Mouse (Mus musculus) heart, adult 18-20 months (tissue): ENCODE results near the gene Pycr1. TPM values are rescaled to one million over a fixed set of nuclear protein-coding genes. Genes with fewer than 3 reads are reported as not detected.

Source experiments
- DNase-seq, 2 experiments: peaks; one replicate each; pipeline ENCODE4 v3.0.0; 2021 to 2022; ENCODE audit warnings: mixed read lengths in 1 of 2
- total RNA-seq, 2 experiments: library from RNA; stranded (reverse); gene quantifications; 2 replicates each; pipeline ENCODE4 v1.2.3; 2021

Pycr1 gene
- total RNA-seq, 2 experiments from 2014 or later, result 1.1 to 1.3 TPM

DNA sequence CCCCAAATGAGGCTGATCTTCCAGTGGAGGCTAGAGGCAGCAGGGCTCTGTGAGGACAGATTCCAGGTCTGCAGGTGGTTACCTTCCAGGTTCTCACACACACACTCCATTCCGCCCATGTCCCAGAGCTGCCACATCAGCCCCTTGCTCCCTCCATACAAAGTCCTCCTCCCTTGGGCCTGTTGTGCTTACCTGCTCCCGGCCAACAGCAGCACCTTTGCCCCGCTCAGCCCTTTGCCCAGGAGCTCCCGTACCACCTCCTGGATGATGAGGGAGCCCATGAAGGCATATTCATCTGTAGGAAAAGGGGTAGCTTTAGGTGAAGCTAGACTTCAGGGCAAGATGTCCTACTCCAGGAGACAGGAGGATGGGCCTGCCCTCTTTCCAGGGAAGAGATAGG lies 13.7 kb upstream of the Pycr1 start:
- DNase-seq, result no peak

DNA sequence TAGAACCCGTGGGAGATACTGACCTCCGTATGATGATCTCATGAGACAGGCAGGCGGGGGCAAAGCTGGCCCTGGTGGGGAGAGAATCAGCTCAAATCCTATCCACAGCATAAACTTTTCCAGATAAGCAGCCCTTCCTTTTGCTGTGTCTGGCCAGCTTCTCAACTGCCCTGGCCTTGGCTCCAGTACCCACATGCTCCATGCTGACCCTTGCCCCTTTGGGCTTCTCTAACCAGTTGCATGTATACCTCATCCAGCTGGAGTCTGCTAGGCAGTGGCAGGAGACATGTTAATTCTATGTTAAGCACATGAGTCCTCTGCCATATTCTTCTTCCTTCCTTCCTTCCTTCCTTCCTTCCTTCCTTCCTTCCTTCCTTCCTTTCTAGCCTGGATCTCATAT lies 11.2 kb upstream of the Pycr1 start:
- DNase-seq, result no peak

DNA sequence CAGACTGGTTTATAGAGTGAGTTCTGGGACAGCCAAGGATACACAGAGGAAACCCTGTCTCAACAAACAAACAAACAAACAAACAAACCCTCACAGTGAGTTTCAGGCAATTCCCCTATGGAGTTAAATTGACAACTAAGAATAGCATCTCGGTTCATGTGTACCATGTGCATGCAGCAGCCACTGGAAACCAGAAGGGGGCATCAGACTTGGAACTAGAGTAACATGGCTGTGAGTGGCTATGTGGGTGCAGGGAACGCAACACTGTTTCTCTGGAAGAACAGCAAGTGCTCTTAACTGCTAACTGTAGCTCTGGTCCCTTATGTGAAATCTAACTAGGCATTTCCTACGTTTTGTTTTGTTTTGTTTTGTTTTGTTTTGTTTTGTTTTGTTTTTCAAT lies 8.3 kb upstream of the Pycr1 start:
- DNase-seq, result no peak

DNA sequence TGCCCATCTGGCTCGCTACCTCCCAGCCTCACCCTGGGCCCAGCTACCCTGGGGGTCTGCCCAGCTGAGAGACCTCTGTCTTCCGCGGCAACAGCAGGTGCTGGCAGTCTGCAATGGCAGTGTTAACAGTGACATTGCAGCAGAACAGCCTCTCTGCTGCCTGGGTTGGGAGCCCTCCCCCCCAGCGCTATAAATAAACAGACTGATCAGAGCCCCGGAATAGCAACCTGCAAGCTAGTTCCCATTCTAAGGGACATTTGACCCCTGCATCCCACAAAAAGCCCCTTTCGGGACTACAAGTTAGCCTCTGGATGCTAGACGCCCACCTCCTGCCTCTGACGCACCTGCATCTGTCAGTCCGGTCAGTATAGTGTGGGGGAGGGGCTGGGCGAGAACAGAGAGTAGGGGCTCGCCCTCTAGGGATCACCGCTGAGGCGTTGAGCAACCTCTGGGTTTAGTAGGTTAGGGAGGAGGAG lies 4.5 kb upstream of the Pycr1 start, which contains the start of gene Myadml2:
Gene Myadml2 (minus strand): TSS at position 158 of the 476 bp plus-strand sequence.
- peak; percentile 72 for DNase-seq

DNA sequence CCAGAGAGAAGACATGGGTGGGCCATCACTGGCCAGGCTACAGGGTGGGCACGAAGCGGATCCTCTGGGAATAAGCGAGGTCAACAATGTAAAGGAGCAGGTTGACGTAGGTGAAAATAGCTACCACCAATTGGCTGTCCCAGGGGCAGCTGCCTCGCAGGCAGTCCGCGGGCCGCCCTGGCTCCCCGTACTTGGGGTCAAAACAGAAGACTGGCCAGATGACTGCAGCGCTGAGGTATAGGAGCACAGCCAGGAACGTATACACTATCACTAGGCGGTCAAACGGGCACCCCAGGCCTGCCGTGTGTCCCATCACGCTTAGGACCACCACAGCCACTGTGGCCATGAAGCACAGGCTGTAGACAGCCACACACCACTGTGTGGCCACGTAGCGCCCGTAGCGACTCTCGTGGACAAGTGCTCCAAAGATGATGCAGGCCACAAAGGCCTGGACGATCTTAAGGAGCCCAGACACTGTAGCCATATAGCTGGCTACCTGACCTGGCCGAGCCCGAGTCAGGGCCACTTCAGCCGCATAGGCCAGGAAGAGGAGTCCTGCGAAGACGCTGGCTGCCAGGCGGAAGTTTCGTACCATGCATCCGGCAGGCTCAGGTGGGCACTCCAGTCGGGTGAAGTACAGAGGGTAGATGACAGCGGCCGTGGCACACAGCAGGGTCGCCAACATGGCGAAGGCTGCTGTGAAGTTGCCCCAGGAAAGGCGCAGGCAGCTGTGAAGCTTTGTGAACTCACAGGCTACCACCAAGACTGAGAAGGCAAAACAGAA lies 3.7 kb upstream of the Pycr1 start:
- no peak for DNase-seq

DNA sequence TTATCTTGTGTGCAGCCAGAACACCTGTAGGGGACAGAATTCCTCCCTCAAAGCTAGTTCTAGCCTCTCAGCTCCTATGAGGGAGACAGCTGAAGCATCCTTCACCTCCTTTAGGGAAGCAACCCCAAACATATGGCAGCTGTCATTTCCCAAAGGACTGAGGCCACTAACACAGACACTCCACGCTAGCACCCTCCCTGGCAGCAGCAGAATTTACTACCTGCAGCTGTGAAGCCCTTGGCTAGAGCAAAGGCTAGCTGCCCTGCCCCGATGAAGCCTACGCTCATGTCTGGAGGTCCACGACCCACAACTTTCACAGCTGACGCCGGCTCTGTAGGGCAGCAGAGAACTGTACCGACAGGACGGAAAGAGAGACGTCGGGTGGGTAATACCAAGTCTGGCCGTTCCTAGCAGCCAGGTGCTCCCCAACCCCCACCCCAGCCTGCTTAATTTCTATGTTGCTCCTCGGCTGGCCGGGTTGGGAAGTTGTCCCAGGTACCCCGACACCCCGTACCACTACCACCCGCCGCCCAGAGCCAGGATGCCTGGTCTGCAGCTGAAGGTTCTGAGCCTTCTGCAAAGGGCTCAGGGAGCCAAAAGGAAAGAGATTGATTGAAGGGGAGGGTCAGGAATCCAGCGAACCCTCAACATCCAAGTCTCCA lies 499 bp downstream of the Pycr1 start:
- DNase-seq, result no peak

DNA sequence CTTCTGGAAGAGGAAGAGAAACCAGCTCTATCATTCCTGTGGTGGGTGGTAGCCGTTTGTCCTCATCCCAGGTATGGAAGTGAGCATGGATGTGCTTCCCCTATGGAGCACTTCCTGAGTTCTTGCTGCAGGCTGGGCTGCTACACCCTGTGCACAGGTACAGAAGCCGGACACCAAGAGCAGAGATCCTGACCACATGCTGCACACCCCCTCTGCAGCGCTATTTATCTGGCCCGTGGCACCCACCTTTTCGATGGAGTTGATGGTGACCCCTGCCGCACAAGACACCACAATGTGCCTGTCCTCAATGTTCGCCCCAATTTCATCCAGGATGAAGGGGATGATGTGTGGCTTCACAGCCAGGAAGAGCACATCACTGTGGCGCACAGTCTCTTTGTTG lies 1.7 kb downstream of the Pycr1 start:
- DNase-seq, result no peak

DNA sequence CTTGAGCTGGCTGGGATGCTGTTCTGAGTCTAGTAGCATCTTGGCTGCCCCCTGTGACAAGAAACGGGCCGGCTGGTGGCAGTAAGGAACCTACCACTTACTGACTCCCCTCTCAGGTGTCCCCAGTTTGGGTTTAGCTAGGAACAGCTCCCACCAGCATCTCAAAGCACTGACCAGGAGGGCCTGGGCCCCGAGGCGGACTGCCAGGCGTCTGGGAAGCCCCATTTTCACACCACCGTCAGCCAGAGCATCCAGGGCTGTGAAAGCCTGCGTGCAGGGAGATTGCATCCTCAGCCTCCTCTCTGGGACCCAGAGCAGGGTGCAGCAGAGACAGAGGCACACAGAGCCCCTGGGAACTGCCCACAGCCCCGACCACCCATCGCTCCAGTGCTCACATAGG lies 2.3 kb downstream of the Pycr1 start:
- no peak for DNase-seq

DNA sequence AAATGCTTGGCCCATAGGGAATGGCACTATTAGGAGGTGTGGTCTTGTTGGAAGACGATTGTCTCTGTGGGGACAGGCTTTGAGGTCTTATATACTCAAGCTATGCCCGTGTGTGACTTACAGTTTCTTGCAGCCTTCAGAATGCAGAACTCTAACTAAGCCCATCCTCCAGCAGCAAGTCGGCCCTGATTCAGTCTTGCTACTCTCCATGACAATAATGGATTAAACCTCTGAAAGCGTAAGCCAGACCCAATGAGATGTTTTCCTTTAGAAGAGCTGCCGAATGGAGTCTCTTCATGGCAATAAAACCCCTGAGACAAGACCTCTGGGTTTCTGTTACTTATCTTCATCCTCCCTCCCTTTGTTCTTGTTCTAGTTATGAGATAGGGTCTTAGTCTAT lies 8.8 kb downstream of the Pycr1 start:
- no peak for DNase-seq

DNA sequence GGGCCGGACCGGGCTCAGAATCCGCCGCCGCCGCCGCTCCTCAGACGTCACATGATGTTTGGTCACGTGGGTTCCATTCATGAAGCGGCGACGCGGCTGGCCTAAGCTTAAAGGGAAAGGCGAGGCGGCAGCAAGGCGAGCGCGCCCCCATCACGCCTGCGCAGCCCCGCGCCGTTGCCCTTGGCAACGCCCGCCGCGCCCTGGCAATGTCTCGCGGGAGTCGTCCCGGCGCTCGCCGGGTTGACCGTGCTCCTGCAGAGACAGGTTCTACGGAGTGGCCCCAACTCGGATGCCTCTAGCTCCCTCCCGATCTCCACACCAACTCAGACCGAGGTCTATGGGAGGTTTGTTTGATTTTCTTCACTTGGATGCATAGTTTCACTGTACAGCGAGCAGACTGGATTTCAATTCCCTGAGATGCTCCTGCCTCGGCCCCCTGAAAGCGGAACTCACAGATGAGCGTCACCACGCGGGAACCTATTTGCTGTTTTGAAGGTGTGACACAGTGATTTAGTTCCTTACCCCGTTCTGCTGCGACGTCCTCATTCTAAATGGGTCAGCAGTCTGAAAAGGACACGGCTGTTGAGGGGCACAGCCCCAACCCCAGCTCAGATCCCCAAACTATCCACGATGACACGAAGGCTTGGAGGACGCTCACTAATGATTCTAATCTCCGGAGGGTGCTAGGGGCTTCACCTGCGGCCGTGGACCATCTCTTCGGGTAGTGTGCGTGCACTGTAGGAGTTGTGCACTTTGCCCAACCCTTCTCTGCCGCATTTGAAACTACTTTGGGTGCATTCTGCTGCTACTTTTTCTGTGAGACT lies 9.8 kb downstream of the Pycr1 start, which contains the start of gene Mafg:
Gene Mafg (minus strand): TSS at position 81 of the 824 bp plus-strand sequence.
- DNase-seq, result peak; percentile 92 to 95

DNA sequence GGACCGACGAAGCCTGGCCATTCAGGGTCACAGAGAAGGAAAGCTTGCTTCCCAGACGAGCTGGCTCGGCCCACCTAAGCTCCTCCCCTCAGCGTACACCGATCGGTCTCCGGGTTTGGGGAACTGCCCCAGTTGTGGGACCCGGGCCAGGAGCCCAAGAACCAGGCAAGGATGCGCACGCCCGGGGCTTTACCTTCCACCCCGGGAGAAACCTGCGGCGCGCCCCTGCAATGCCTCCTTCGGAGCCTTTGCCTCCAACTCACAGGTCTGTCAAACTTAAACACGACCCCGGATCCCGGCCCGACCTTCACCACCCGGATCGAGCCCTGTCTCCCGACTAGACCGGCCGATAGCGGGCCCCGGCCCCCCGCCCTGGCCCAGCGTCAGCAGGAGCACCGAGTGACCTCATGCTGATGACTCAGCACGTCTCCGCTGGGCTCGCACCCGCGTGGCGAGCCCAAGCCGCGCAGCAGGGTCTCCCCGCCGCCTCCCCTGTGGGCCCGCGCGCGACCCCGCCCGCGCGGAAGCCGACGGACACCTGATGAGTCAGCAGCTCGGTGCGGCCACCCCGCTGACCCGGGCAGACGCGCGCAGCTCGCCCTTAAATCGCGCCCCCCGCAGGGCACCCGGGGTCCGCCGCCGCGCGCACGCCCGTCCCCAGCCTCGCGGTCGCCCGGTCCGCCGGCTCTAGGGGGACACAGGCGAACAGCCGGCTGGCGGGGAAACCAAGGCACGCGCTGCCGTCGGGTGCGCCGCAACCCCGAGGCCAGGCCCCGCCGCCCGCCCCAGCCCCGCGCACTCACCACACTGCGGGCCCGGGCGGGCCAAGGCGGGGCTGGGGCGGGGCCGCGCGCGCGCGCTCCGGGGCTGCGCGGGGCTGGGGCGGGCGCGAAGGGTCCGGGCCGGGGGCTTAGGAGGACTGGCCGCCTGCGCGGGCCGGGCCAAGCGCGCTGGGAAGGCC lies 10.7 kb downstream of the Pycr1 start:
- peak; percentile 85 to 87 for DNase-seq

DNA sequence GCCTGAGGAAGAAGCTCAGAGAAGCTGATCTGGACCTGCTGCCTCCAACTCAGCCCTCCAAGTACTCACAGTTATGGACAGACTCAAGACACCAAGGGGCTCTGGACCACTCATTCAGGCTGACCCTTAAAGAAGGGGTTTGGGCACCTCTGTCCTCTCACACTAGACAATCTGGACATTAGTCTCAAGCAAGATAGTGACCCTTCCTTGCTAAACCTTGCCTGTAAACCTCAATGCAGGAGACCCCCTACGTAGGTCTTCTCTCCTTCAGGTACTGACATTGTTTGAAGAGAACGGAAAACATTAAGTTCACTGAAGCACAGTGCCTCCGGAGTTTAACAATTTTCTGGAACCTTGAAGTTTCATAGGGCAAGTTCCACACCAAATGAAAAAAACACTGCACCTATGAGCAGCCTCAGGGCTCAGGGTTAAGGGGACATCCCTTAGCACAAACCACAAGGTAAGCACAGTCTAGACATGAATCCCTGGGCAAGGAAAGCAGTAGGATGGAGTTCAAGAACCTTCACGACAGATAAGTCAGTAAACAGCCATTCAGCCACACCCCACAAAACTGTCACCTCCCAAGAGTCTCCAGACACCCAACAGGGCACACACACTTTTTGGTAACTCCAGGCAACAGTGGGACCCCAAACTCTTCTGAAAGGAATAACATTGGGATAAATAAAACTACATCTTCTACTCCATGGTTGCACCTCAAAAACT lies 11.7 kb downstream of the Pycr1 start:
- DNase-seq, result no peak

DNA sequence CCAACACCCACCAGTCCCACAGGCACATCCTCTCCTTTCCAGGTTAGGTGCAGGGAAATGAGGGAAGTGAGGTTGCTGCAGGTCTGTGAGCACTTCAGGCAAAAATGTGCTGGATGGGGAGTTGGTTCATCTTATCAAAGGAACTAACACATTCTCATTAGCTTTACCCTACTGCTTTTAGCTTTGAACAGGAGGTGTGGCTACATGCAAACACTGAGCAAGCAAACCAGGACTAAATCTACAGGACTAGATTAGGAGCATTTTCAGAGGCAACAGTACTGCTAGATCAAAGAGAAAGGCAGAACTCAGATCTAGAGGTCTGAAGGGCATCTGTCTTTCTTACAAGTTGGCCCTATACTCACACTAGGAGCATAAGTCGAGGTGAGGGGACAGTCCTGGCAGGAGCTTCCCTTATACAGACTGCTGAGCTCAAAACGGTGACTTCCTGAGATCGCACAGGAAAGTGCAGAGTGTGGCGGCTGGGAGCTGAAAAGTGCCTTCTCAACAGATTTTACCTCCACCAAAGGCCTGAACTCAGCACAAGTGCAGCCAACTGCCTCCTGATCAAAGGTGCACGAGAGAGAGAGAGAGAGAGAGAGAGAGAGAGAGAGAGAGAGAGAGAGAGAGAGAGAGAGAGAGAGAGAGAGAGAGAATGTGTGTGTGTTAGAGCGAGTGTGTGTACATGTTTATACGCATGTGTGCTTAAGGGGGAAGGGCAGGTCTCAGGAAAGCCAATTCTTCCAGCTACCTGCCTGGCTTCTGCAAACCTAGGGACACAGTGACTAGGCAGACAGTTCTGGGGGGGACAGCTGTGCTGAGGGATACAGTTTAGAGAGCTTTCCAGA lies 12.5 kb downstream of the Pycr1 start:
- DNase-seq, result no peak

DNA sequence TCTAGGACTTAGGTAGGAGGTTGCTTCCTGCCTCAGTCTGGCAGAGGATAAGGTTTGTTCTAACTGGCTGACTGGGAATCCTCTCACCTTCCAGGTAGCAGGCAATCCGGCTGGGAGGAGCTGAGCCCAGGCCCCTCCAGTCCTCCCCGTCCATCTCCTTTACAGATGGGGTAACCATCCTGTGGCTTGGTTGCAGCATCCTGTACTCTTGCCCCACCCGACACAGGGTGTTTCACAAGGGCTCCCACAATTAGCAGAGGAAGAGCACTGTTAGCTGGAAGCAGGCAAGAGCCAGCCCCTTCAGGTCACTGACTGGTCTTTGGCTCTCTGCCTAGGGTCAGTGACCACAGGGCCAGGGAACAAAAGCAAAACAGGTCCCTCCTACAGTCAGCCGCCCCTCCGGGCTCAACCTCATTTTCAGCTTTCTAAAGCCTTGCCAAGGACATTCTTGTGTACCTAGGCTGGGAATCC lies 13.1 kb downstream of the Pycr1 start:
- DNase-seq, result peak; percentile 66 to 73

DNA sequence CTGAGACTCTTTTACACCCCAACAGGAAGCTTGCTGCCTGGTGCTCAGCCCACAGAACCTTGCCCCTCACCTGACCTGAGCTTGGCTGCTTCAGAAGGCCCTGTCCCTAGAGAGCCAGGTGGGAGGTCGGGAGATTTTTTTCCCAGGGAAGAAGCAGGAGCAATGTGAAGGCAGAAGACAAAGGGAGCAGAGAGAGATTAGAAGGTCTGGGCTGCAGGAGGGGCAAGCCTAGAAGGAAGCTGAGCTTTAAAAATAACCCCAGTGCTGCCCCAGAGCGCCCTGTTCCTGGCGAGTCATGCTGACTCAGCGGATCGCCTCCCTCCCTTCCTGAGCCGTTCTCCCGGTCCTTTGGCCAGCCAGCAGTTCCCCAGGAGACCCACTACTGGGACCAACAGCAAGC lies 13.7 kb downstream of the Pycr1 start:
- DNase-seq, result peak; percentile 74 to 82

DNA sequence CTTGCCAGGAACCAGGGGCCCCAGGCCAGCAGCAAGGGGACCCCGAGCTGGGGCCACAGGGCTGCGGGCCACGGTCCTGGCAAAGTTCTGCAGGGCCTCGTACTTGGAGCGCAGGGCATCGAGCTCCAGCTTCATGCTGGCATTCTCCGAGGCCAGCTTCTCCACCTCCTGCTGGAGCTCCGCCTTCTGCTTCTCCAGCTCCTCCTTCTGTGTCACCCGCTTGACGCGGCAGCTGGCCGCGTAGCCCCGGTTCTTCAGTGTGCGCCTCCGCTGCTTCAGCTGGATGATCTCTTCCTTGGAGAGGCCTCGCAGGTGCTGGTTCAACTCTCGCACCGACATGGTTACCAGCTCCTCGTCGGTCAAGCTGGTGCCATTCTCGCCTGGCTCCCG lies 14.2 kb downstream of the Pycr1 start:
- peak in 1 of 2 experiments; percentile 73 for DNase-seq

DNA sequence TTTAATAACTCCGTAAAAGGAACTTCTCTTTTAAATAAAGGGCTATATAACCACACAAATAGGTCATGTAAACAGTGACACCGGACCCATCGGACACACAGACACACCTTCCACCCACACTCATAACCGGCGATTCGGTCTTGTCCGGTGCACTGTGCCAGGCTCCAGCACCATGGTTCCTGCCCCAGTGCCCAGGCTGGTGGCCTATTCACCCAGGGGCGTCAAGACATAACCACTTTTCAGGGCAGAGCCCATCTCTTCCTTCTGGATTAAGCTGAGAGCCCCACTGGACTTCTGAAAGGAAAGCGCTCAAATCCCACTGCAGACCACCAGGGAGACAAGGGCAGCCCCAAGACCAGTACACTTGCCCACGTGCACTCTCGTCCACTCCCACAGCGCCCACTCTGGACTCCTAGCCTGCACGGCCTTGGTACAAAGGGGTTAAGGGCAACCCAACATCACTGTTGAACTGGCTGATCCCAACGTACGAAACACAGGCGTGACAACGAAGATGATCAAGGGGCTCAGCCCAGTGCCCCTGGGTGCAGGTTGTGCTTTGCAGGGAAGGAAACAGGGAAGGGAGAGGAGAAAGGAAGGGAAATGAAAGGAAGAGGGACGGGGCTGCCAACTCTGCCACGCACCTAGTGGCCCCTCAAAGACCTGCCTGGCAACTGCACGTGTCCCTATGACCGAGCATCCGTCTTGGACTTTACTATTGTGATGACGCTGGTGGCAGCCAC lies 14.8 kb downstream of the Pycr1 start:
- no peak for DNase-seq

DNA sequence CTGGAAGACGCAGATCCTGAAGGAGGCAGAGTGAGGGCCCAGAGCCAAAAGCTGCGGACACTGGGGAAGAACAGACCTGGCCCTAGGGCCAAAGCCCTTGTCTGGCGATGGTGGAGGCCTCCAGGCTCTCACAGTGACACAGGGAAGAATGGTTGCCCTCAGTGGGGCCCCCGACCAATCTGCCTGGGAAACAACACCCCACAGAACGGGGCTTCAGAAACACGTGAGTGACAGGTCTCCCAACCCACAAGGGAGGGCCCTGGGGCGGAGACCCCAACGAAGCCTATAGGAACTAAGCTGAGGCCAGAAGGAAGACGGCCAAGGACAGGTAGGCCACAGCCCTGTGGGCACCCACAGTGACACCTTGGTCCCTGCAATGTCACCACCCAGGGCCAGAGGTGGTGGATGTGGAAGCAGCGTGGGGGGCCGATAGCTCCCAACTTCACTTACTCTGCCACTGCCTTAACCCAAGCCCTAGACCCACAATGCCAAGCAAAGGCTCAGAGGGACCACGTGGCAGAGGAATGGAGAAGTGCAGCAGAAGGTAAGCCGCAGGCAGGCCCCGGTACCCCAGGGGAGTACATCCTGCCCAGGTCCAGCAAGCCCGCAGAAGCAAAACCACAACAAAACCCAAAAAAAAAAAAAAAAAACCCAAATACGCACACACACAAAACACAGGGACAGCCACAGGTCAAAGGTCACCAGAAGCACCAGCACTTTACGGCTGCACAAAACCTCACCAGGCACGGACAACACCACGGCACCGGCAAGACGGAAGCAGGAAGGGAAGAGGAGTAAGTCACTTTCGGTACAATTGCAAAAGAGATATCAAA lies 15.9 kb downstream of the Pycr1 start:
- DNase-seq, result no peak
